Mouse (Mus musculus) testis, adult 2 months (tissue): Measurements from ENCODE around the gene Tbc1d2. TPM values are rescaled to one million over a fixed set of nuclear protein-coding genes. Genes with fewer than 3 reads are reported as not detected.

Experiments
- H3K27ac ChIP-seq: fragments of 200-500 bp; 2 replicates; pipeline ENCODE4 v1.5.1; 2012; ENCODE audit warnings: low read depth, low read length; ENCODE audit not compliant: control insufficient read depth, insufficient read depth
- H3K27me3 ChIP-seq: fragments of 200-500 bp; 2 replicates; pipeline ENCODE4 v1.6.1; 2012; ENCODE audit warnings: mild to moderate bottlenecking, low read length, moderate library complexity; ENCODE audit not compliant: control insufficient read depth, insufficient read depth
- H3K36me3 ChIP-seq: fragments of 200-500 bp; 2 replicates; pipeline ENCODE4 v1.6.1; 2012; ENCODE audit warnings: mild to moderate bottlenecking, low read length; ENCODE audit not compliant: control insufficient read depth, insufficient read depth
- H3K4me1 ChIP-seq: fragments of 200-500 bp; 2 replicates; pipeline ENCODE4 v1.6.1; 2012; ENCODE audit warnings: low read length; ENCODE audit not compliant: control insufficient read depth, insufficient read depth
- H3K4me3 ChIP-seq: fragments of 200-500 bp; 2 replicates; pipeline ENCODE4 v1.5.1; 2012; ENCODE audit warnings: low read depth, mild to moderate bottlenecking, low read length, moderate library complexity, mixed read lengths; ENCODE audit not compliant: control insufficient read depth
- CTCF ChIP-seq: fragments of 200-500 bp; IDR thresholded peaks from 2 replicates; pipeline ENCODE4 v1.5.1; 2012; ENCODE audit warnings: low read depth, mild to moderate bottlenecking, inconsistent platforms, low read length, moderate library complexity; ENCODE audit not compliant: control insufficient read depth, insufficient read depth, insufficient replicate concordance
- POLR2A ChIP-seq: fragments of 200-500 bp; IDR thresholded peaks from 2 replicates; pipeline ENCODE4 v1.6.1; 2012; ENCODE audit warnings: low read depth, mild to moderate bottlenecking, inconsistent platforms, low read length, moderate library complexity; ENCODE audit not compliant: control insufficient read depth
- polyA plus RNA-seq: library from polyadenylated mRNA; depleted of rRNA; stranded (reverse); fragments of >200 nt; gene quantifications from 2 replicates; pipeline ENCODE4 v1.2.3, GENCODE M21; 2012

The Tbc1d2 gene
- polyA plus RNA-seq, 1 experiment: 6.9 TPM

GRCm38 (mm10) chr4:46617408-46617807 is 32.6 kb downstream of the Tbc1d2 start:
- Histone ChIP-seq H3K27me3 (no peaks in the 10 kb centered on the region), H3K36me3 (no peaks in the 10 kb centered on the region), H3K4me1 (peaks cover 9% of the 10 kb centered on the region), H3K4me3 (no peak overlapping the region), H3K27ac (no peak overlapping the region)
- no peak for TF ChIP-seq CTCF
- TF ChIP-seq POLR2A: no peak

- Histone ChIP-seq H3K4me3 (no peak overlapping the region), H3K36me3 (no peaks in the 10 kb centered on the region), H3K27ac (no peak overlapping the region), H3K4me1 (no peaks in the 10 kb centered on the region; the same call in 1 of the 2 replicates), H3K27me3 (no peaks in the 10 kb centered on the region)
- TF ChIP-seq CTCF: no peak
- no peak for TF ChIP-seq POLR2A
These were observed 35.4 kb downstream of the Tbc1d2 start for GRCm38 (mm10) chr4:46614641-46615040.

GRCm38 (mm10) chr4:46613618-46614017 is 36.4 kb downstream of the Tbc1d2 start:
- Histone ChIP-seq H3K36me3 (no peaks in the 10 kb centered on the region), H3K4me3 (no peak overlapping the region), H3K27me3 (no peaks in the 10 kb centered on the region), H3K27ac (no peak overlapping the region), H3K4me1 (no peaks in the 10 kb centered on the region)
- TF ChIP-seq CTCF (no peak), POLR2A (no peak)

- H3K27ac ChIP-seq: no peak overlapping the region
- H3K27me3 ChIP-seq: no peaks in the 10 kb centered on the region
- H3K36me3 ChIP-seq: no peaks in the 10 kb centered on the region
- no peaks in the 10 kb centered on the region for H3K4me1 ChIP-seq
- no peak overlapping the region for H3K4me3 ChIP-seq
- TF ChIP-seq CTCF: peak; percentile 50; the same call in 1 of the 2 replicates
- no peak for TF ChIP-seq POLR2A
These were observed 38.8 kb downstream of the Tbc1d2 start for GRCm38 (mm10) chr4:46611181-46611580.

GRCm38 (mm10) chr4:46607601-46608000 is 42.4 kb downstream of the Tbc1d2 start:
- Histone ChIP-seq H3K27ac (no peak overlapping the region), H3K27me3 (no peaks in the 10 kb centered on the region), H3K4me1 (no peaks in the 10 kb centered on the region), H3K4me3 (no peak overlapping the region), H3K36me3 (no peaks in the 10 kb centered on the region)
- no peak for TF ChIP-seq CTCF
- no peak for TF ChIP-seq POLR2A

GRCm38 (mm10) chr4:46605451-46605850 is 44.6 kb downstream of the Tbc1d2 start:
- no peak overlapping the region for H3K4me3 ChIP-seq
- H3K36me3 ChIP-seq: no peaks in the 10 kb centered on the region
- no peak overlapping the region for H3K27ac ChIP-seq
- no peaks in the 10 kb centered on the region; the same call in 1 of the 2 replicates for H3K4me1 ChIP-seq
- no peak for TF ChIP-seq CTCF
- TF ChIP-seq POLR2A: no peak
- no peaks in the 10 kb centered on the region for H3K27me3 ChIP-seq

- H3K27me3 ChIP-seq: no peaks in the 10 kb centered on the region
- no peak overlapping the region for H3K4me3 ChIP-seq
- H3K27ac ChIP-seq: no peak overlapping the region
- TF ChIP-seq POLR2A (no peak), CTCF (no peak)
- peaks cover 8% of the 10 kb centered on the region for H3K4me1 ChIP-seq
- H3K36me3 ChIP-seq: no peaks in the 10 kb centered on the region
These were observed 47.3 kb downstream of the Tbc1d2 start for GRCm38 (mm10) chr4:46602704-46603103.

GRCm38 (mm10) chr4:46601844-46602423 is 48.1 kb downstream of the Tbc1d2 start, which contains the start of gene Coro2a:
Coro2a (minus strand) TSS chr4:46602202.
- Histone ChIP-seq H3K4me3 (peak within 1 kb of the TSS; percentile 92), H3K4me1 (peaks cover 14% of the 10 kb centered on the region), H3K27me3 (no peaks in the 10 kb centered on the region), H3K36me3 (no peaks in the 10 kb centered on the region), H3K27ac (no peak within 1 kb of the TSS)
- TF ChIP-seq CTCF (peak; percentile 93), POLR2A (peak; percentile 46; the same call in 1 of the 2 replicates)
